Mouse (Mus musculus) frontal cortex, postnatal 14 days (tissue): ENCODE results near the gene Gm26938.

Experiments used
- DNase-seq, 2 experiments: peaks; one replicate each; pipeline ENCODE4 v3.0.0; 2022; ENCODE audit warnings: low spot score in 2 of 2

Gm26938 gene

GRCm38 (mm10) chr5:139794137-139794536 lies 32.1 kb downstream of the Gm26938 start:
- no peak for DNase-seq

- DNase-seq, result no peak
Observed at GRCm38 (mm10) chr5:139793338-139794089, 32.7 kb downstream of the Gm26938 start.

DNA sequence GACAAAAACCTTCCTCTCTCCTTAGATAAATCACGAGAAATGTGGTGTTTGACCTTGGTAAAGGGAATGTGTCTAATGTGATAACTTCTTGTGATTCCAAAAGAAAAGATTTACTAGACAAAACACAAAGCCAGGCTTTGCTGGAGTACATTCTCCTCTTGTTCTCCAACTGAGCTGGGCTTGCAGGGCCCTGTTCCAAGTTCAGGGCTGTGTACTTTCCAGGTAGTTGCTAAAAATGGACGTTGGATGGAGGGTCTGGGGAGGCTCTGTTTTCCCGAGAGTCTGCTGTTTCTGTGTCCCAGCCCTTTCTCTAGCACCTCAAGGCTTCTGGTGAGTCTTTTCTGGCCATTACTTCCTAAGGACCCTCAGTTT lies 33.3 kb downstream of the Gm26938 start:
- DNase-seq, result no peak

DNA sequence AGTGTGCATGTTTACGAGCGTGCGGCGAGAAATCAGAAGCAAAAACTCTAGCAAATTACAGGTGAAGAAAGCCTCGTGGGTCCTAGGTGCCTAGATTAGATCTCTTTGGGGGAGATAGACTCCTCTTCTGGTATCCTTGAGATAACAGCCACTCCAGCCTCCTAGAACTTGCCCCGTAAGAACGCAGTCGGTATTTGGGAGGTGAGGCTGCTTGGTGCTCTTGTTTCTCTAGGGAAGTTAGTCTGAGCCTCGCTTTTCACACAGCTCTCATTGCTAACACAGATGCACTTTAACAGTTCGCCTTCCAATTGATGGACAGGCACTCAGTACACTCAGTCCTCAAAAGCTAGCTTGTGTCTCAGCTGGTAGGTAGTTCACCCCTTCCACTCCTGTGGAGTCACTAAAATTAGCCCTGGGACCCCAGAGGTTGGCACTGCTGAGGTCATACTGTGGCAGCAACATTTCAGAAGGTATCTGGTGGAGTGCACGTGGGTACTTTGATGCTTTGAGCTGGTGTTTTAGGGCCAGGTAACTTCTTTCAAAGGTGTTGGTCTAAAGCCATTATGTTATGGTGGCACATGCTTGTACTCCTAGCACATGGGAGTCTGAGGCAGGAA lies 33.9 kb downstream of the Gm26938 start:
- no peak for DNase-seq

DNA sequence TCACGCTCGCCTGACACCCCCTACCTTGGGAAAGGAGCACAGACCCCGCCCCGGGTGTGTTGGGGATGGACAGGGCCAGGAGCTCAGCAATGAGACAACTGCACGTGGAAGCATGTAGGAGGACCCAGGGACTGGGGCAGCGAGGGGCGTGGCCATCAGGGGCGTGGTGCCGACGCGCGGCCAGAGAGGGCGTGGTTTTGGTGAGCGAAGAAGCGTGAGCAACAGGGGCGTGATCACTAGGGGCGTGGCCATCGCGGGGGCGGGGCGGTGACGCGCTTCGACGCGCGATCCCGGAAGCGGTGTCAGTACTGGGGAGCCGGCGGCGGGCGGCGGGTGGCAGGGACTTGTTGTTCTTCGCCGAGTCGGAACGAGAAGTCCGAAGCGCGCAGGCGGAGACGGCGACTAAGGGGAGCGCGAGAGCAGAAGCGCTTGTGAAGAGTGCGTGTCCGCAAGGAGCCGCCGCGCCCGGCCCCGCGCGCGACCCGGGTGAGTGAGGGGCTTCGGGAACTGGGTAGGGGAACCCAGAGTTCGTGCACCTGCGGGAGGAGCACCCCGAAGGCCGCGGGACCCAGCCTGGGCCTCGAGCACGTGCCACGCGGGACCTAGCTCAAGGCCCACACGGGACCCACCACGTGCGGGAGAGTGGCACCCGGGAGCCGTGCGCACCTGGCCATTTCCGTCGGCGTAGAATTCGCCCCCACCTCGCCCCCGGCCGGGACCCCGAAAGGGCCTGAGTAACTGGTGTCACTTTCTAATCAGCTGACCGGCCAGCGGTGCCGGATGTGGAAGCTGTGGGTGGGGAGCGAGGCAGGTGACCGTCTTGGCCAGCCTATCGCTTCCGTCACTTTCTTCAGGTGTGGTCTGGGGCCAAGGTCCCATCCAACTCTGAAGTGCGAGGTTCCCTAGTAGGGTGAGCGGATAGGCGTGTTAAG lies 34.7 kb downstream of the Gm26938 start, which contains the start of gene Mafk:
Gene Mafk (plus strand): TSS at position 287 of the 932 bp plus-strand sequence.
- DNase-seq, result peak; percentile 89 to 93

DNA sequence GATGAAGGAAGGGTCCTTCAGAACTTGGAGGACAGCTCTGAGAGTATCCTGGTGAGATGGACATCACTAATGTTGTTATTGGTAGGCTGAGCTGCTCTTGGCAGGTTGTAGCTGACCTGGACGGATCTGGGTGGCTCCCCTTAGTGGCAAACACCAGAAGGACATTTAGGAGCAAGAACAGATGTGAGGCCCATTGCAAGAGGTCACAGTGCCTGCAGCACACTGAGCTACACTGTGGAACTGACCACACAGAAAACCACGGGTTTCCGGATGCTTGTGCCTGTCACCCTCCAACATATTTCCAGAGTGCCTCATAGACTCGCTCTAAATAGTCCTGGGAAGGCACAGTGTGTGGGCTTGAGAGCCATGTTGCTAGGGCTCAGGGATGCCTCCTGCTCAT lies 36.7 kb downstream of the Gm26938 start:
- no peak for DNase-seq

GRCm38 (mm10) chr5:139781406-139781805 lies 44.8 kb downstream of the Gm26938 start:
- no peak for DNase-seq

DNA sequence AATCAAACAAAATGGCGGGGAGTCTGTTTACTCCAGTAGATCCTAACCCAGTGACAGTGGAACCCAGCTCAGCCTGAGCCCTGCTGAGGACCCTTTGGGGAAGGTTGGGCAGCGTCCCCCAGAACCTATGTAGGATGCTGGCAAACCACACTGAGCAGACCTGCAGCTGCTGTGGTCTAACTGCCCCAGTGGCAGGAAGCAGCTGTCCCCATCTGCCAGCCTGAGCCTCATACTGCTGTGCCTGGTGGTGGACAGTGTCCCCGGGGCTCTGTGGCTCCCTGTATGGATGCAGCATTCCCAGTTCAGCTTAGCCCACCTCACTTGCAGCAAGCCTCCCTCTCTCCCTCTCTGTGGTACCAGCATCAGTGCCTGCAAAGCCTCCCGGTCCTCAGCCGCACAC lies 49.2 kb downstream of the Gm26938 start:
- DNase-seq, result no peak

DNA sequence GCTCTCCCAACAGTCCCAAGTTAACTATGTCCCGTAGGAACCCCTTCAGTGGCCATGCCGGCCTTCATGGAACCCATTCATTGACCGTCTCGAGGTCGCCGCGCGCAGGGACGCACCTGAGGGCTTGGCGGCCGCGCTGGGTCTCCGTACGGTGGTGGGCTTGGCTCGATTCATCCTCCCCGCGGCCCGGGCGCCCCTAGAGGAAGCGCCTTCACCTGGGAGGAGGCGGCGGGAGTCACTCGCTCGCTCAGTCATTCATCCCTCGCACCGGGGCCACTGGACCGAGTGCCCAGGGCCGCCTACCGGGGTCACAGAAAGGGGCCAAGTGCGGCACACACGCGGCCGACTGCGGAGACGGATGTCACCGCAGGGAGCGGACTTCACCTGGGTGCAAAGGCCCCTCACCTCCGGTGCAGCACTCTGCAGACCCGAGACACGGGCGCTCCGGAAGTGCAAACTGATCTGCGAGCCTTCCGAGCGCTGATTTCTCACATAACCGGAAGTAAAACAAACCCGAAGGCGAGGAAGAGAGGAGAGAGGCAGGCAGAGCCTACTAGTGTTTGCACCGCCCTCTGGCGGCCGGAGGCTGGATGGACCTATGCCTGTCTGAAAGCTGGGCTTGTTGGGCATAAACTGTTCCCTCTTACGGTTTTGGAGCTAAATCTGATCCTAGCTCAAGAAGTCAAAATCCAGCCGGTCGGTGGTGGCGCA lies 50.8 kb downstream of the Gm26938 start, which contains the start of gene Ints1:
Gene Ints1 (minus strand): TSS at position 459 of the 711 bp plus-strand sequence.
- DNase-seq, result peak; percentile 91 to 97

GRCm38 (mm10) chr5:139768216-139768615 lies 58.0 kb downstream of the Gm26938 start:
- no peak for DNase-seq

DNA sequence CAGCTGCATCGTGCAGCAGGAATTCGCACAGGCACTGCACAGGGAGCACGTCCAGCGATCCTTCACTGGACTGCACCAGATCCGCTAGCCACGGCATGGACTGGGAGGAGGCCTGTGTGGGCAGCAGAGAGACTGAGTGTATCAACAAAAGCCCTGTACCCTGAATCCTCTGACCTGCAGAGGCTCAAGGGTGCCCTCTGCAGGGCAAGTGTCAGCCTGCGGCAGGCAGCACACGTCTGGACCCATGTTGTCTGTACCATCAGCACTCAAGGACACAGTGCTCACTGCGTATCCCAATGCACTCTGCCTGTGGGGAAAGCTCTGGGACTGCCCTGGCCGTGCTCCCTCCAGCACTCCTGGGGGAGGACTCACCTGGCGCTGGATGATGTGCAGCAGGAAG lies 61.9 kb downstream of the Gm26938 start:
- DNase-seq, result no peak

DNA sequence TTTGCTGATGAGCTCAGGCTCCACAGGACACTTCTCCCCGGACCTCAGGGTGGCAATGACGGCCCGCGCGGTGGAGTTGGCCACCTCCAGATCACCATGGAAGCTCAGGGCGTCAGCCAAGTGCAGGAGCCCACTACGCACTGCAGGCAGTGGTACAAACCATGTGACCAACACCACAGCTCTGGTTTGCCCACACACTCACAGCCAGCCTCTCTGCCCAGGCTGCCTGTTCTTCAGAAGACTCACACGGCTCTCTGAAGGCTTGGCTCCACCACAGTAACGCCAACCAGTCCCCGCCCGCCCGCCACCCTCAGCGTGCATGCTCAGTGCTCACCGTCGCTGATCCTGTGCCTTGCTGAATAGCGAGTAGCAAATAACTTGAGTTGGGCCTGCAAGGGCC lies 68.1 kb downstream of the Gm26938 start:
- no peak for DNase-seq
